Mouse (Mus musculus): ENCODE measurements around the gene Galnt10.
"Not testable (repeated sequence)": the region's sequence is repeated elsewhere in the genome, so short reads cannot be mapped to it uniquely, and the experiment has no call there.

The Galnt10 gene

GRCm38 (mm10) chr11:57819999-57820581 is 174.8 kb downstream of the Galnt10 start:
- DNase-seq (ENCODE audit: inconsistent age in 2 of 2, low spot score in 1 of 2), result peak; percentile 79 to 93

DNA sequence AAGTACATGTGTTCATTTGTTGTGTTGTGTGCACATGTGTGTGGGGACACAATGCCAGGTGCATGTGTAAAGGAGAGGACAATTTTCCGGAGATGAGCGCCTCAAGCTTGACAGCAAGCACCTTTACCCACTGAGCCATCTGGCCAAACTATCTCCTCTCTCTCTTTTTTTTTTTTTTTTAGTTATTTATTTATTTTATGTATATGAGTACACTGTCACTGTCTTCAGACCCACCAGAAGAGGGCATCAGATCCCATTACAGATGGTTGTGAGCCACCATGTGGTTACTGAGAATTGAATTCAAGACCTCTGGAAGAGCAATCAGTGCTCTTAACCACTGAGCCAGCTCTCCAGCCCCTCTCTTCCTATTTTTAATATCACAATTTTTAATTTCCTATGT is 177.9 kb downstream of the Galnt10 start:
- not testable (repeated sequence) for DNase-seq (ENCODE audit: inconsistent age in 2 of 2, low spot score in 1 of 2)

GRCm38 (mm10) chr11:57823714-57824113 is 178.5 kb downstream of the Galnt10 start:
- peak in 1 of 2 experiments; percentile 46 for DNase-seq (ENCODE audit: inconsistent age in 2 of 2, low spot score in 1 of 2)

- not testable (repeated sequence) for DNase-seq (ENCODE audit: inconsistent age in 2 of 2, low spot score in 1 of 2)
Measured at GRCm38 (mm10) chr11:57825234-57825633, 180.0 kb downstream of the Galnt10 start.

GRCm38 (mm10) chr11:57827048-57827914 is 182.0 kb downstream of the Galnt10 start:
- DNase-seq (ENCODE audit: inconsistent age in 2 of 2, low spot score in 1 of 2), result no peak

GRCm38 (mm10) chr11:57827915-57828545 is 182.8 kb downstream of the Galnt10 start:
- peak in 1 of 2 experiments; percentile 67 for DNase-seq (ENCODE audit: inconsistent age in 2 of 2, low spot score in 1 of 2)

GRCm38 (mm10) chr11:57828955-57829870 is 184.0 kb downstream of the Galnt10 start:
- no peak for DNase-seq (ENCODE audit: inconsistent age in 2 of 2, low spot score in 1 of 2)

GRCm38 (mm10) chr11:57829871-57830775 is 184.9 kb downstream of the Galnt10 start:
- DNase-seq (ENCODE audit: inconsistent age in 2 of 2, low spot score in 1 of 2), result no peak

DNA sequence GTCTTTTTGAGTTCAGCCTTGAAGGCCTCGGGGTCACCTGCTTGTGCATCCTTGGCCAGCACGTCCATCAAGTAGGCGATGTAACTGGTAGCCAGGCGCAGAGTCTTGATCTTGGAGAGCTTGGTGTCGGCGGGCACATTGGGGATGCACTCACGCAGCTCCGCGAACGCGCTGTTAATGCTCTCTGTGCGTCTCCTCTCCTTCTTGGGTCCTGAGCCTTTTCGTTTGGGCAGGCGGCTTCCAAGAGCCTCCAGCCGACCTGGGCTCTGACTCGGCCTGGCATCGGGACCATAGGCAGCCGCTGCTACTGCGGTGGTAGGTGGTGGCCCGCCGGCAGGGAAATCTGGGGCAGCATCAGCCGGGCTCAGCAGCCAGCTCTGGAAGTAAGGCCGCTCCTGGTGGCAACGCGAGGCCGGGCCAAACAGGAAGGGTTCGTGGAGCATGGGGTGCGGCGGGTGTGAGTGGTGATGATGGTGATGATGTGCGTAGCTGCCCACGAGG is 186.1 kb downstream of the Galnt10 start:
- no peak for DNase-seq (ENCODE audit: inconsistent age in 2 of 2, low spot score in 1 of 2)

DNA sequence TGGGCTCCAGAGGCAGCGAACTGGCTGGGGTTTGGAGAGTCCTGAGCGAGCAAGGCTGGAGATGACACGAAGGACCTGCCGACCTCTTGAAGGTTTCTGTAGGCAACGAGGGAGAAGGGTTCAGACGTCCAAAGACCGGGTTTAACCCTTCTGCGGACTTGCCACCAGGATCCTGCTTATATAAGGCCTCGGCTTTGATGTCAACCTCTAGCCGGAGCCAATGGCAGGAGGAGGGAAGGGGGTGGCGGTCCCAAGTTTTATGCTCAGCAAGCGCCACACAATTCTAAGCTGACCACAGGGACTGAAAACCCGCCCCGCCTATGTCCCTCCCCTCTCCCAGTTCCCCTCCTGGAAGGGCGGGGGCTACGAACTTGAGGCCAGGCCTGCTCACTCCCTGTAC is 186.6 kb downstream of the Galnt10 start:
- DNase-seq (ENCODE audit: inconsistent age in 2 of 2, low spot score in 1 of 2), result peak in 1 of 2 experiments; percentile 49

DNA sequence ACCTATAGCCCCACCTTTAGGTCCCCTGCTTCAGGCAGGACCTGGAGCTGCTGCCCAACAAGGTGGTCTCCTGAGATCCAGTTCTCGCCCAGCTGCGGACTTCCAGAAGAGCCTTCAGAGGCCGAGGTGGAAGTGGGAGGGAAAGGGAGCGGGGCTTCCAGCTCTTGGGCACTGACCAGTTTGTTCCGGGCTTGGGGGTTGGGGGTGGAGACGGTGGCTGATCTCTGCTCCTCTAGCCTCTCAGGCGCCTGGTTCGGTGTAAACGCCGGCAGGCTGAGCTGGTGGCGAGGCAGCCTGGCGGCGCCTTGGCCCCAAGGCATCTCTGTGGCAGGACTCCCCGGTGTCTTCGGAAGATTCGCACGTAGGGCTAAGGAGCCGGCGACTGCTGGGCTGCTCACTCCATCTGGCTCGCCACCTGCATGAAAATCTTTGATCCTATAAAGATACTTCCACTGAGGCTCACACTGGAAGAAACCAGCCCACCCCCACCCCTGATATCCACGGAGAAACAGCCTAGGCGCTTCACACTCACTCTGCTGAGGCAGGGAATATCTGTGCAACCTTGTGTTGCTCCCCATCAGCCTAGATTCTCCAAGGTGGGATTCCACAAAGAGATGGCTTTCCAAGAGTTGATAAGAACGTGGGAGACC is 187.4 kb downstream of the Galnt10 start, which contains the start of gene Hand1:
TSS of gene Hand1 (minus strand) at position 267 of the 650 bp plus-strand sequence.
- DNase-seq (ENCODE audit: inconsistent age in 2 of 2, low spot score in 1 of 2), result no peak

DNA sequence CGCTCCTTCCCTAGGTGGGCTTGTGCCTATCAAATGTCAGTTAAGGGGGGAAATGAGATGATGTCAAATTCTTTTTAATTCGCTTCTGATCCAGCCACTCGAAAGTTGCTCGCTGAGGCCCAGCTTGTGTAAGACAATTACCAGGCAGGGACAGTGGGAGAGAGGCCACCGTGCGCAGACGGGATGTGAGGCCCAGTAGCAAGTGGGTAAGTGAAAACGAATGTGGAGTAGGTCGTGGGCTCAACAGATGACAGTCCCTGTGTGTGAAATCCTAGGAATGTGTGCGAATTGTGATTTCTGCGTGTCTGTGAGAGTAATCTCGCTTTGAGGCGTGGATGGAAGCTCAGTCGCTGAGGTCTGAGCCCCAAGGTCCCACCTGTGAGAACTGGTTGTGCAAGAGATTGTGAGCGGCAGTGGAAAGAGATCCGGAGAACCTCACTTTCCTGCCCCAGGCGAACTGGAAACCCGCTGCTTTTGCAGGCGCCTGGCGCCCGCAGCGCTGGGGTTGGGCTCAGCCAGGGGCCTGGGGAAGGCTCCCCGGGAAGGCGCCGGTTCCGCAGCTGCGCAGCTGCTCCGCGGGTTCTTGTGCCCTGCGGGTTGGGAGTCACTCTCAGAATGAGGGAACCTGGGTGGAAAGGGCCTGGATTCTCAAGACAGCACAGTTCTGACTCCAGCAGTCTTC is 188.2 kb downstream of the Galnt10 start:
- no peak for DNase-seq (ENCODE audit: inconsistent age in 2 of 2, low spot score in 1 of 2)

GRCm38 (mm10) chr11:57834031-57834430 is 188.8 kb downstream of the Galnt10 start:
- DNase-seq (ENCODE audit: inconsistent age in 2 of 2, low spot score in 1 of 2), result no peak

GRCm38 (mm10) chr11:57835331-57835730 is 190.1 kb downstream of the Galnt10 start:
- no peak for DNase-seq (ENCODE audit: inconsistent age in 2 of 2, low spot score in 1 of 2)

DNA sequence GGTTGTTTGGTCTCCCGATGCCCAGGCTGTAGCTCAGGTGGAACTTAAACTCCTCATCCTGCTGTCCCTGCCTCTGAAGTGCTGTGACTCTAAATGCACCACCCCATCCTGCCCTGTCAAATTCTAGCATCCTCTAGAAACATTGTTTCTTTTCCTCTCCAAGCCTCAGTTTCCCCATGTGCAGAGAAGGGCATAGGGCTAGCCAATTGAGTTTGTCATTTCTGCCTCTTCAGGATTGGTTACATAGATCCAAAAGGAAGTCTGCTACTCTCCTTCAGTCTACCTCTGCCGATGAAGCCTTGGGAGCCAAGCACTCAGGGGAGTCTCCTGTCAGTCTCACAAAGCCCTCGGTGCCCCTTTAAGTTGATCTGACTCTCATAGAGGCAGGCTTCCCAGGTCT is 190.7 kb downstream of the Galnt10 start:
- no peak for DNase-seq (ENCODE audit: inconsistent age in 2 of 2, low spot score in 1 of 2)

DNA sequence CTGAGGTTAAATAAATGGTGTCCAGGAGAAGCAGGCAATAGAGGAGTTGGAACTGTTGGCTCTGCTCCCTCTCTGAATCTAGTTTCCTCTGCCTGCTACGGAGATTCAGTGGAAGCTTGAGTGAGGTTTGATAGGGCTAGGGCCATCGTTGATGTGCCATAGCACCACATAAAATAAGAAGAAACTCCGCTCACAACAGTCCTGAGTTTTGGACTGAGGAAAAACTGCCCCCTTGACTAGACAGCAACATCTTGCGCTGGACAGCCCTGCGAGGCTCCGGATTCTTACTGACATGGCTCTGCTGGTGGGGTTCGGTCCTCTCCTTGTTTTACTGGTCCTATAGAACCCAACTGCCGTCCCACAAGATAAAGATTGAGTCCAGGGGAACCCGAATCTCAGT is 191.2 kb downstream of the Galnt10 start:
- no peak for DNase-seq (ENCODE audit: inconsistent age in 2 of 2, low spot score in 1 of 2)
